Mouse (Mus musculus) olfactory bulb, adult 2 months (tissue): ENCODE results near the gene Srsf7. TPM values are rescaled to one million over a fixed set of nuclear protein-coding genes. Genes with fewer than 3 reads are reported as not detected.

Experiments
- H3K27ac ChIP-seq: fragments of 200-500 bp; 2 replicates; pipeline ENCODE4 v1.5.1; 2012; ENCODE audit warnings: low read depth, low read length; ENCODE audit not compliant: insufficient read depth
- H3K4me1 ChIP-seq: fragments of 200-500 bp; 2 replicates; pipeline ENCODE4 v1.6.1; 2012; ENCODE audit warnings: low read length; ENCODE audit not compliant: control insufficient read depth, insufficient read depth
- H3K4me3 ChIP-seq: fragments of 200-500 bp; 2 replicates; pipeline ENCODE4 v1.5.1; 2012; ENCODE audit warnings: mild to moderate bottlenecking, low read depth, low read length, moderate library complexity; ENCODE audit not compliant: insufficient read depth
- CTCF ChIP-seq: fragments of 200-500 bp; IDR thresholded peaks from 2 replicates; pipeline ENCODE4 v1.5.1; 2012; ENCODE audit warnings: low read depth, mild to moderate bottlenecking, low read length, moderate library complexity; ENCODE audit not compliant: insufficient read depth
- POLR2A ChIP-seq: fragments of 200-500 bp; IDR thresholded peaks from 2 replicates; pipeline ENCODE4 v1.6.1; 2012; ENCODE audit warnings: mild to moderate bottlenecking, low read depth, low read length, moderate library complexity; ENCODE audit not compliant: insufficient read depth
- WGBS: fragments of 180-500 bp; shearing (Covaris S2); methylation state at CpG from one replicate; pipeline ENCODE4 v1.1.7; 2018; 5-methylcytosine and 5-hydroxymethylcytosine counted together
- polyA plus RNA-seq: library from polyadenylated mRNA; stranded (reverse); fragments of >200 nt; gene quantifications from 2 replicates; pipeline ENCODE4 v1.2.4, GENCODE M21; 2012; ENCODE audit warnings: low replicate concordance; ENCODE audit not compliant: missing spikeins, insufficient read depth, insufficient read length

Gene Srsf7
- polyA plus RNA-seq, 1 experiment: not detected

- 84% methylated on average over 19 of the region's 19 CpGs for WGBS
- Histone ChIP-seq H3K4me1 (peaks cover 6% of the 10 kb centered on the region; the same call in 1 of the 2 replicates), H3K4me3 (no peak overlapping the region), H3K27ac (no peak overlapping the region)
- TF ChIP-seq CTCF: no peak
- TF ChIP-seq POLR2A: no peak
Measured at GRCm38 (mm10) chr17:80174699-80175385, 32.3 kb downstream of the Srsf7 start.

DNA sequence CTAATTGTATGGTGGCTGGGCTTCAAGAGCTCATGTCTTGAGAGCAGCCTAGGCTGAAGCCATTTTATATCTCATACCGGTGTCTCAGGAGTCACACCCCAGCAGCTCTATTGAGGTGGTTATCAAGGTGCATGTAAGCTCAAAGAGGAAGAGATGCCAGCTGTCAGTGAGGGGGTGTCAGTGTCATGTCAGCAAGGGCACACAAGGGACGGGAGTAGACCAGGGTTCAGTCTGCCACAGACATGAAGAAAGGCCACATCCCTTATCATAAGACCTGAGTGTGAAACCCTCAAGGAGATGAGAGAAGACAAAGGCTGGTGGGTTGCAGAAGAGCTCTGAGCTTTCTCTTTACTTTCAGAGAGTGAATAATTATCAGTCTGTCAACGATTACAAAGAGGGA is 33.0 kb downstream of the Srsf7 start:
- no peak overlapping the region for H3K27ac ChIP-seq
- peaks cover 6% of the 10 kb centered on the region; the same call in 1 of the 2 replicates for H3K4me1 ChIP-seq
- TF ChIP-seq CTCF: no peak
- TF ChIP-seq POLR2A: no peak
- 65% methylated on average over 3 of the region's 3 CpGs for WGBS
- no peak overlapping the region for H3K4me3 ChIP-seq

DNA sequence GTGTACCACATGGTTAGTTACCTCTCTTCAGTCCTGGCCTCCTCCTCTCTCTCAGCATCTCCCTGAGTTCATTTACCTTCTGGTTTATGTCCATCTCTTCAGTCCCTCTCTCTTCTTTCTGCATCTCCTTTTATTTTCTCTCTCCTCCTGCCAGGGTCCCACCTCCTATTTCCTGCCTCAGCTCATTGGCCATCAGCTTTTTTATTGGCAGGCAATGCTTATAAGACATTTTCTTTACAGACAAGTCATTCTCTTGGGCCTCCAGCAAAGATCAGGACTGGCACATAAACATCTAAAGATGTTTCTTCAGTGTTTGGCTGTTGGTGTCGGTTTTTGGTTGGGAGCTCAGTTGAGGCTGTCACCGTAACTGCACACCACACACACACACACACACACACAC is 33.4 kb downstream of the Srsf7 start:
- WGBS: 79% methylated on average over 2 of the region's 2 CpGs
- H3K27ac ChIP-seq: no peak overlapping the region
- TF ChIP-seq POLR2A (no peak), CTCF (no peak)
- H3K4me3 ChIP-seq: no peak overlapping the region
- H3K4me1 ChIP-seq: peaks cover 11% of the 10 kb centered on the region

GRCm38 (mm10) chr17:80172761-80173160 is 34.3 kb downstream of the Srsf7 start:
- Histone ChIP-seq H3K4me1 (peaks cover 18% of the 10 kb centered on the region), H3K27ac (no peak overlapping the region), H3K4me3 (no peak overlapping the region)
- 91% methylated on average over 5 of the region's 5 CpGs for WGBS
- TF ChIP-seq POLR2A (no peak), CTCF (no peak)

DNA sequence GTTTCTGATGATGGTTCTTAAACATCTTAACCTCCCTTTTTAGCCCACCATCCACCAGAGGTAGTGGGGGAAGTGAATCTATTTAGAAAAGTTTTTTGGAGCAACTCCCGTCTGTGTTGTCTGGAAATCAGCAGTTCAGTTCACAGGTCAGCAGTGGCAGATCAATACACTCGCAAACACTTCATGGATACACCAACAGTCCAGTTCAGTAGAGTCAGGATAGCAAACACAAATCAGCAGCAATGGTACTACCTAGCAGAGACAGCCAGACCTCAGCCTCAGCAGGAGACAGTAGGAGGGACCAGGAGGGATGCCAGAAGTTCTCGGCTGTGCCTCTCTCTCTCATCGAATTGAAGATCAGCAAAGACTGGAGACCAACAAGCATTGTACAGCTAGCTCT is 35.2 kb downstream of the Srsf7 start:
- no peak overlapping the region for H3K4me3 ChIP-seq
- 94% methylated on average over 4 of the region's 4 CpGs for WGBS
- TF ChIP-seq POLR2A (no peak), CTCF (no peak)
- no peak overlapping the region for H3K27ac ChIP-seq
- peaks cover 23% of the 10 kb centered on the region for H3K4me1 ChIP-seq

DNA sequence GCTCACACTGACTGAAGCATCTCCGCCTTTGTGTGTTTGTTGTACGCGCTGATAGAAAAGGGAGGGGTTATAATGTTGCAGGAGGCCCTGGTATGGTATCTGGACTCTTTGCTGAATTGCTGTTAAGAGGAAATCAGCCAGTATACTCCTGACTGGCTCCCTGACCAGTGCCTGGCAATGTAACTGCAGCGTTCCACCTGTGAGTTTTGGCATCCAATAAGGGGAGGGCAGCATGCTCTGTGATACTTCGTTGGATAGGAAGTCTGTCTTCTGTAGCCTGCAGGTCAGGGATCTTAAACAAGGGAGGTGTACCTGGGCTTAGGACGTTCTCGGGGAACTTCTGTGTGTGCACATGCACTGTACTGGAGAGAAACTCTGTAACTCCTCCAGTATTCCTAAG is 36.2 kb downstream of the Srsf7 start:
- Histone ChIP-seq H3K4me3 (no peak overlapping the region), H3K4me1 (peaks cover 26% of the 10 kb centered on the region), H3K27ac (no peak overlapping the region)
- WGBS: 87% methylated on average over 7 of the region's 7 CpGs
- TF ChIP-seq POLR2A (no peak), CTCF (no peak)

- H3K4me3 ChIP-seq: no peak overlapping the region
- no peak overlapping the region for H3K27ac ChIP-seq
- 96% methylated on average over 6 of the region's 6 CpGs for WGBS
- no peak for TF ChIP-seq POLR2A
- TF ChIP-seq CTCF: no peak
- H3K4me1 ChIP-seq: peaks cover 31% of the 10 kb centered on the region
Measured at GRCm38 (mm10) chr17:80169792-80170191, 37.3 kb downstream of the Srsf7 start.

- TF ChIP-seq CTCF: no peak
- TF ChIP-seq POLR2A: no peak
- Histone ChIP-seq H3K4me3 (peak overlapping the region; percentile 9; the same call in 1 of the 2 replicates), H3K27ac (peak overlapping the region; percentile 83), H3K4me1 (peaks cover 25% of the 10 kb centered on the region)
- 5% methylated on average over 16 of the region's 16 CpGs for WGBS
Measured at GRCm38 (mm10) chr17:80168425-80169182, 38.5 kb downstream of the Srsf7 start.

DNA sequence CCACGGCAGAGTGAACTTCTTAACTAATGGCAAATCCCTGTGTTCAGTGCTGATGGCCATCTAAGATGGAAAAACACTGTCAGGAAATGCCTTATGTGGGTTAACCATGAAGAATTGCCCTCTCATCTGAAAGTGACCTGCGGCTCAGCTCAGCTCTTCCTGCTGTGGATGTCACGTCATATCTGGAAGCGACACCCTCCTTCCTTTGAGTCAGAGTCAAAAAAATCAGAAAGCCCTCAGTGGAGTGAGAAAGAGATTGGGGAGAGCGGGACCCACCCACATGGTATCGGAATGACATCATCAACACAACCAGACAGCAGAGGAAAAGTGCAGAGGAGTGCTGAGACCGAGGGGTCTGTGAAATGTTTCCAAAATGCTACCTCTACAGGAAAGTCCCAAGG is 39.3 kb downstream of the Srsf7 start:
- H3K4me3 ChIP-seq: no peak overlapping the region
- H3K4me1 ChIP-seq: peaks cover 25% of the 10 kb centered on the region
- 36% methylated on average over 7 of the region's 7 CpGs for WGBS
- peak overlapping the region; percentile 83; the same call in 1 of the 2 replicates for H3K27ac ChIP-seq
- TF ChIP-seq CTCF: no peak
- no peak for TF ChIP-seq POLR2A
